Mouse (Mus musculus): ENCODE data around the gene Gpr15.

GRCm38 (mm10) chr16:58672396-58672795 lies 46.5 kb downstream of the Gpr15 start:
- TF ChIP-seq CTCF (IDR thresholded peaks at IDR 0.05; ENCODE audit: extremely low read depth, insufficient read length, insufficient replicate concordance, low read depth, low read length) (no peak), POLR2A (IDR thresholded peaks at IDR 0.05; ENCODE audit: low read depth, low read length) (no peak)
